Mouse (Mus musculus): ENCODE results near the gene Vamp3.

The Vamp3 gene

GRCm38 (mm10) chr4:151057347-151058321, at the start of gene Vamp3:
Gene Vamp3 (minus strand): TSS chr4:151057963.
- DNase-seq (ENCODE audit: low spot score in 2 of 2) = peak; percentile 97 to 98

- no peak for DNase-seq (ENCODE audit: low spot score in 2 of 2)
These were observed 48.7 kb upstream of the Vamp3 start for GRCm38 (mm10) chr4:151106468-151106867.

DNA sequence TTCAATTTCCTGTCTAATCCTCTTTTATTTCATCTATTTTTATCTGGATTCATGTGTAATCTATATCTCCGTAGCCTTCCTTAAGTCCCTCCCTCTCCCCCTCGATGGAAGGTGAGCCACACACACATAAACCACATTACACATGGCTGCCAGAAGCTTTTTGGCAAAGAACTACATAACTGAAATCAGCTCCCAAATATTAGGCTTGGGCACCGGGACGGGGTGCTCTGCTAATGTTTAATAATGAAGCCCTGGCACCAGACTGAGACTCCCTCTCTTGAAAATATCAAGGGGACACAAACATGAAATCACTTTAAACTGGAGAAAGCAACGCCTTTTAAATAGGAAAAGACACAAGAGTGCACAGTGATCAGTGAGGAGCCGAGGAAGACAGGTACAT, 48.1 kb upstream of the Vamp3 start:
- DNase-seq (ENCODE audit: low spot score in 2 of 2) = no peak

- no peak for DNase-seq (ENCODE audit: low spot score in 2 of 2)
These were observed 46.4 kb upstream of the Vamp3 start for GRCm38 (mm10) chr4:151104147-151104546.

DNA sequence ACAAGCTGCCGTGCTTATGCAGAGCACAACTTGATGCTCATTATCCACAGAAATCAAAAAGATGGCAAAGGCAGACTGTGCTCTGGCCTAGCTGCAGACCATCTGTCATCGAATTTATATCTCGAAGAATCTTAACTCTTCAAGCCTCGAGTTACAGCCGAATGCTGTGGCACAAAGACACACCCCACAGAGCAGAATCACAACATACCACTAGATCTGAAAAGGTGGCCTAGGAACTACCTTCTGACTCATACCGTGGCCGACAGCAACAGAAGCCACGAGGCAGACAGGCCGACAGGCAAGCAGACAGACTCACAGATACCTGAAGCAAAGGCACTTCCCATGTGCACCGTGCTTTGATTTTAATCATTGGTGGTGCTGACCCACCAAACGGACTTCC, 45.9 kb upstream of the Vamp3 start:
- no peak for DNase-seq (ENCODE audit: low spot score in 2 of 2)

- no peak for DNase-seq (ENCODE audit: low spot score in 2 of 2)
These were observed 39.3 kb upstream of the Vamp3 start for GRCm38 (mm10) chr4:151097104-151097438.

DNA sequence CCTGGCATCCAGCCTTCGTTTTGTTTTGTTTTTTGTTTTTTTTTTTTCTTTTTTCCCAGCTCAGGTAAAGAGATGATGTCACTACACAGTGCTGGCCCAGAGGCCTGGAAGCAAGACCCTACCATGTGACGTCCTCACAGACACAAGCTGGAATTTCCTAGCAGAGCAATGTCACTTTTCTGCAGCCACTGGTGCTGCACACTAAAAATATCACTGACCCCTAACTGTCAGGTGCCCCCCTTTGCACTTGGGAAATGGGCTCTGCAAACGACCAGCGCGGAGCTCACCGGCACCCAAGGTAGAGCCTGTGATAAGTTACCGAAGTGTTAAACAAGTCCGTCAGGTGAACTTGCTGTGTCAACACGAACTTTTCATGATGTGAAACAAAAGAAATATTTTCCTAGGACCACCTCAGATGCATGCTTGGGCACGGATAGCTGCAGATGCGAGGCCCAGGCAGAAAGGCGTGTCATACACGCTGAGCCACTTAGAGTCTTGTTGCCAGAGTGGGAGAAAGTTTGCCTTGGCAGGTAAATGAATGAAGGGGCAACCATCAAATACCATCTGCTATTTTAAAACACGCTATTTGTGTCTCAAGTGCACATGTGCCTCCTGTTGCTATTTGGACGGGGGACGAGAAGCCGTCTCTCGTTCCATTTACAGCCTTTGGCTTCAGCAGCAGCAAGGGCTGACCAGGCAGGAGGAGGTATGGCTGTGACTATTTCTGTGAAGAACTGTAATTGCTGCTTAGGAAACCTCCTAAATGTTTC, 38.8 kb upstream of the Vamp3 start:
- DNase-seq (ENCODE audit: low spot score in 2 of 2) = no peak

GRCm38 (mm10) chr4:151095207-151095606, 37.4 kb upstream of the Vamp3 start:
- DNase-seq (ENCODE audit: low spot score in 2 of 2) = no peak

GRCm38 (mm10) chr4:151089270-151089669, 31.5 kb upstream of the Vamp3 start, which contains the start of gene Gm13090:
Gene Gm13090 (plus strand): TSS chr4:151089570.
- DNase-seq (ENCODE audit: low spot score in 2 of 2) = no peak

- DNase-seq (ENCODE audit: low spot score in 2 of 2) = no peak
These were observed 31.1 kb upstream of the Vamp3 start for GRCm38 (mm10) chr4:151088819-151089218.

- no peak for DNase-seq (ENCODE audit: low spot score in 2 of 2)
These were observed 29.6 kb upstream of the Vamp3 start for GRCm38 (mm10) chr4:151087358-151087757.

- DNase-seq (ENCODE audit: low spot score in 2 of 2) = no peak
These were observed 25.3 kb upstream of the Vamp3 start for GRCm38 (mm10) chr4:151083027-151083426.

GRCm38 (mm10) chr4:151081977-151082376, 24.2 kb upstream of the Vamp3 start:
- no peak for DNase-seq (ENCODE audit: low spot score in 2 of 2)

DNA sequence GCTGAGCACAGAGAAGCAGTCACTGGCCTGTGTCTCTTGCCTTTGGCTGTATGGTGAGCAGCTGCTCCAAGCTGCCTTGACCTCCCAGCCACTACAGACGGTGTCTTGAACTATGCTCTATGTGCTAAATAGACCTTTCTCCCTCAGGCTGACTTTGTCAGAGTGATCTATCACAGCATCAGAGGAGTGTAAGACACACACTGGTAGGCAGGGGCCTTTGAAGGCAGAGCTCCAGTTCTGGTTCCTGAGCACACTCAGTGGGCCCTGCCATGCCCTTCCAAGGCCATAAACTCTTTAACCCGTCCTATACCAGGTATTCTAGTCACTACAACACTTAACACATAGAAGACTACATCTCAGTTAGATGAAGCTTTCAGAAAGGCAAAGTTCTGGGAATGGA, 23.6 kb upstream of the Vamp3 start:
- no peak for DNase-seq (ENCODE audit: low spot score in 2 of 2)

DNA sequence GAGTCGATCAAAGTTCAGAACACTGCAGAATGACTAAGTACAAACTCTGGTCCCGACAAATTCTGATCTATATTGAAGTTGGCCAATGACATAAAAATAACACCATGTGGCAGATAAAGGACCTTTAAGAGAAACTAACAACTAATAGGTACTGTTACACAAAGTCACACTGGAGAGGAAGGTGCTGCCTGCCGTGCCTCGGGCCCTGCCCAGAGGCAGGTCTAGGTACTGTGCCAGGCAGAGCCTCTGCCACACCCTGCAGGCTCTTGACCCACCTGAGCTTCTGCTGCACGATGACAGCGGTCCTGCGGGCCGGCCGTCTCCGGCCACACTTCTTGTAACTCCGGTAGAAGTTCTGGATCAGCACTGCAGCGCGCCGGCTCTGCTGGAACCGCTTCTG, 17.1 kb upstream of the Vamp3 start:
- no peak for DNase-seq (ENCODE audit: low spot score in 2 of 2)

GRCm38 (mm10) chr4:151073108-151073744, 15.5 kb upstream of the Vamp3 start:
- DNase-seq (ENCODE audit: low spot score in 2 of 2) = peak in 1 of 2 experiments; percentile 52

GRCm38 (mm10) chr4:151070962-151071361, 13.2 kb upstream of the Vamp3 start:
- DNase-seq (ENCODE audit: low spot score in 2 of 2) = no peak

DNA sequence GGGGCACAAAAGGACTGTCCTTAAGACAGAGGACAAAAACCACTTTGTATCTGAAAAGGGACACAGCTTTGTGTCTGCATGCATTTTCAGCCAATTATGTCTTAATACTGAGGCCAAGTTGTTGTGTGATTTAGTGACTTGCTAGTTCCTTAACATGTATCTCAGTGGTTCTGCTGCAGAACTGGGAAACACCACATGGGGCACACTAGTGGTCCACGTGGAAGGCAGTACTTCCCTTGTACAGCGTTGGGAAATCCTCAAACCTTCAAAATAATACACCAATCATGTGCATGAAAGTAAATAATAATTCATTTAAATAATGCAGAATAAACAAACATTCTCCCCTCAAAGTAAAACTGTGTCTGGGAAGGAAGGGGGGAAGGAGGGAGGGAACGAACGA, 11.0 kb upstream of the Vamp3 start:
- no peak for DNase-seq (ENCODE audit: low spot score in 2 of 2)

DNA sequence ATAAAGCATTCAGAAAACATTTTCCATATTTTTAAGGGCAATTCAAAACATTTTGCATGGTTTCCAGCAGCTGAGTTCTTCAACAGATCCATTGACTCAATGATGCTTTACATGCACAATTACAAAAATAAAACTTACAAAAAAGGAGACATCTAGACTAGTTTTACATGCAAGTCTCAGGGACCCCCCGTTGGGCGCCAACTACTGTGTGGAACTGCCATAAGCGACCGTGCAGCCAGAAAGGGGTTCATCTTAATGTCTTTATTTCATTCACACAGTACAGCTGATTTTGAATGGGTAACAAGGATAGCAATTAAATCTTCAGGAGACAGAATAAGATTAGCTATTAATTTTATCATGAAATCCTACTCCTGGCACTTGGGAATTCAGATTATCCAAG, 1.8 kb upstream of the Vamp3 start:
- DNase-seq (ENCODE audit: low spot score in 2 of 2) = no peak

DNA sequence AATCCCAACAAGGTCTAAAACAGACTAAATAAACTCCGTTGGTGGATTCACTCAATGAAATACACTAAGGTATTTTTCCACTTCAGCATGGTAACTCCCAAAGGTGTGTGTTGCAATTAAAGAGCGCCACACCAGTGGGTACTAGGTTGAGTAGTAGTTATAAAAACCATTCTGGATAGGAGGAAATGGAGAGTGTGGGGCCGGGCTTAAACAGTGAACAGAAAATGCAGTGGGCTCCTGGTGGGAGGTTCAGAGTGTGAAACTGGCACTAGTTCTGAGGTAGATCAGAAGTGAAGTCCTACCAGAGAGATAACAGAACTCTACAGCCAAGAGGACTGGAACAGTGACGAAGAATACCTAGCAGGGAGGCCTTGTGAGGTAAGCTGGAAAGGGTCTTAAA, 871 bp upstream of the Vamp3 start:
- no peak for DNase-seq (ENCODE audit: low spot score in 2 of 2)

DNA sequence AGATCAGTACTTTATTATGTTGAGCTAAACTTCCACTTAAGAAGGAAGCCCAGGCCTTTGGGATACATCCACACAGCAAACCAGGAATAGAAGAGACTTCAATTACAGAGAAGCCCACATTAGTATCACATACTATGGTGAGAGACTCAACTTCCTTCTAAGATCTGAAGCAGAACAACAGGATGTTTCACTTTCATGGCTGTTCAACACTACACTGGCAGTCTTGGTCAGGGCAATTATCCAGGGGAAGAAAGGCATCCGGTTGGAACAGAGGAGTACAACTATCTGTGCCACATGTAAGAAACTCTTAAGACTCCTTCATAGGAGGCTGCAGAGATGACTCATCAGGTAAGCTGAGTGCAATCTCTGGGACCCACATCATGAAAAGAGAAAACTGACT, 6.6 kb downstream of the Vamp3 start:
- DNase-seq (ENCODE audit: low spot score in 2 of 2) = no peak

DNA sequence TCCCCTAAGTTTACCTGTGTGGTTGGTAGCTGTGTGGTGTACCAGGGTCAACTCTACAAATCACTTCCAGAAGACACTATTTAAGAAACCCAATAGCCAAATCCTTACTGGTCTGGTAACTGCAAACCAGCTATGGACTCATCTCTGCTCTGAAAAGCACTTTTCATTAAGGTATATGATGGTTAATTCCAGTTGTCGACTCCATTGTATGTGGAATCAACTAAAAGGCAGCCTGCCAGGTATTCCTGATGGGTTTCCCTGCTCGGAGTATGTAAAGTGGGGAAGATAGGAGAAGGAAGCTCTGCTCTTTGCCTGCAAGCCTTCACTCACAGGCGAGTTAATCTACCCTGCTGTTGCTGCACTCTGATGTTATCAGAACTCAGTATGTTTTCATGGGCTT, 11.2 kb downstream of the Vamp3 start:
- DNase-seq (ENCODE audit: low spot score in 2 of 2) = no peak

All from spleen, postnatal 14 days (tissue).